Mouse (Mus musculus) C2C12 (cell line): ENCODE measurements around the gene Il4i1. TPM values are rescaled to one million over a fixed set of nuclear protein-coding genes. Genes with fewer than 3 reads are reported as not detected.

Experiments
- H3K27me3 ChIP-seq: one replicate; pipeline ENCODE4 v1.6.1; 2011; ENCODE audit not compliant: control insufficient read depth, insufficient read depth, insufficient read length
- H3K36me3 ChIP-seq: one replicate; pipeline ENCODE4 v1.6.1; 2011; ENCODE audit not compliant: control insufficient read depth, insufficient read depth
- H3K4me3 ChIP-seq: one replicate; pipeline ENCODE4 v1.5.1; 2011; ENCODE audit warnings: mild to moderate bottlenecking, control low read depth; ENCODE audit not compliant: poor library complexity, insufficient read depth, severe bottlenecking
- H3K79me2 ChIP-seq: one replicate; pipeline ENCODE4 v1.6.1; 2011; ENCODE audit not compliant: control insufficient read depth, insufficient read depth
- H3K79me3 ChIP-seq: one replicate; pipeline ENCODE4 v1.6.1; 2011; ENCODE audit warnings: low read depth, control low read depth
- H3ac ChIP-seq: one replicate; pipeline ENCODE3; 2011; ENCODE audit warnings: low read depth; ENCODE audit not compliant: control insufficient read depth, insufficient read length
- CEBPB ChIP-seq: IDR thresholded peaks from one replicate; pipeline ENCODE4 v1.6.1; 2011; ENCODE audit warnings: low read depth, mild to moderate bottlenecking, control low read depth, moderate library complexity
- CTCF ChIP-seq: IDR thresholded peaks from one replicate; pipeline ENCODE4 v1.5.1; 2011; ENCODE audit not compliant: control insufficient read depth, insufficient read depth, insufficient read length
- FOSL1 ChIP-seq: IDR thresholded peaks from one replicate; pipeline ENCODE4 v1.8.0; 2011; ENCODE audit warnings: mild to moderate bottlenecking, low read length; ENCODE audit not compliant: poor library complexity, insufficient read depth, severe bottlenecking
- MAX ChIP-seq: IDR thresholded peaks from one replicate; pipeline ENCODE4 v1.6.1; 2011; ENCODE audit warnings: mild to moderate bottlenecking, control low read depth
- MYOD1 ChIP-seq: IDR thresholded peaks from one replicate; pipeline ENCODE4 v1.6.1; 2011; ENCODE audit warnings: low read depth; ENCODE audit not compliant: control insufficient read depth, insufficient read length
- MYOG ChIP-seq: IDR thresholded peaks from one replicate; pipeline ENCODE4 v1.6.1; 2011; ENCODE audit not compliant: control insufficient read depth, insufficient read length; ENCODE audit errors: extremely low read depth
- USF1 ChIP-seq: IDR thresholded peaks from one replicate; pipeline ENCODE4 v1.6.1; 2011; ENCODE audit warnings: low read depth, mild to moderate bottlenecking, control low read depth, moderate library complexity
- microRNA-seq: library from miRNA; unstranded; fragments of <30 nt; microRNA quantifications from one replicate; pipeline ENCODE4, GENCODE M21; 2019; ENCODE audit warnings: borderline microRNAs expressed
- polyA plus RNA-seq: library from polyadenylated mRNA; unstranded; fragments of >200 nt; fragmentation: generic; extraction: Trizol; gene quantifications from one replicate; pipeline ENCODE4 v1.2.1, GENCODE M21; 2012; ENCODE audit warnings: missing spikeins

Gene Il4i1
- polyA plus RNA-seq, 1 experiment = 0.63 TPM

GRCm38 (mm10) chr7:44883036-44883435 is 66.8 kb downstream of the Il4i1 start:
- Histone ChIP-seq H3K79me2 (peaks cover 19% of the 10 kb centered on the region), H3ac (no peak overlapping the region), H3K36me3 (peaks cover 22% of the 10 kb centered on the region), H3K4me3 (no peak overlapping the region), H3K79me3 (peaks cover 4% of the 10 kb centered on the region), H3K27me3 (no peaks in the 10 kb centered on the region)
- TF ChIP-seq MYOD1 (no peak), CEBPB (no peak), CTCF (no peak), MAX (no peak), FOSL1 (no peak), USF1 (no peak), MYOG (no peak)

- no peaks in the 10 kb centered on the region for H3K27me3 ChIP-seq
- peaks cover 35% of the 10 kb centered on the region for H3K79me2 ChIP-seq
- H3K79me3 ChIP-seq = peaks cover 12% of the 10 kb centered on the region
- H3K4me3 ChIP-seq = no peak overlapping the region
- H3K36me3 ChIP-seq = peaks cover 32% of the 10 kb centered on the region
- no peak overlapping the region for H3ac ChIP-seq
- TF ChIP-seq MYOD1 = no peak
- no peak for TF ChIP-seq USF1
- TF ChIP-seq MYOG = no peak
- no peak for TF ChIP-seq MAX
- TF ChIP-seq FOSL1 = no peak
Measured at GRCm38 (mm10) chr7:44884637-44885036, 68.5 kb downstream of the Il4i1 start.

- H3ac ChIP-seq = no peak overlapping the region
- no peak overlapping the region for H3K4me3 ChIP-seq
- no peaks in the 10 kb centered on the region for H3K27me3 ChIP-seq
- H3K36me3 ChIP-seq = peaks cover 28% of the 10 kb centered on the region
- no peak for TF ChIP-seq MYOD1
- TF ChIP-seq CEBPB = no peak
- TF ChIP-seq FOSL1 = no peak
- no peak for TF ChIP-seq USF1
- TF ChIP-seq MYOG = no peak
- H3K79me2 ChIP-seq = peaks cover 58% of the 10 kb centered on the region
- H3K79me3 ChIP-seq = peaks cover 30% of the 10 kb centered on the region
Measured at GRCm38 (mm10) chr7:44886964-44887363, 70.8 kb downstream of the Il4i1 start.

GRCm38 (mm10) chr7:44888256-44889105 is 72.3 kb downstream of the Il4i1 start:
- peaks cover 61% of the 10 kb centered on the region for H3K79me2 ChIP-seq
- TF ChIP-seq MYOG = no peak
- TF ChIP-seq USF1 = no peak
- no peak for TF ChIP-seq FOSL1
- no peak for TF ChIP-seq CTCF
- TF ChIP-seq MAX = no peak
- no peak for TF ChIP-seq CEBPB
- TF ChIP-seq MYOD1 = no peak
- peaks cover 31% of the 10 kb centered on the region for H3K79me3 ChIP-seq
- H3K4me3 ChIP-seq = no peak overlapping the region
- peaks cover 22% of the 10 kb centered on the region for H3K36me3 ChIP-seq
- H3ac ChIP-seq = no peak overlapping the region
- H3K27me3 ChIP-seq = no peaks in the 10 kb centered on the region

- Histone ChIP-seq H3K79me3 (peaks cover 31% of the 10 kb centered on the region), H3K36me3 (peaks cover 21% of the 10 kb centered on the region), H3K79me2 (peaks cover 61% of the 10 kb centered on the region), H3K27me3 (no peaks in the 10 kb centered on the region), H3K4me3 (no peak overlapping the region), H3ac (no peak overlapping the region)
- TF ChIP-seq CEBPB = no peak
- no peak for TF ChIP-seq USF1
- no peak for TF ChIP-seq CTCF
- no peak for TF ChIP-seq MAX
- TF ChIP-seq MYOD1 = no peak
- no peak for TF ChIP-seq MYOG
- TF ChIP-seq FOSL1 = no peak
Measured at GRCm38 (mm10) chr7:44890180-44890579, 74.0 kb downstream of the Il4i1 start.

Small RNAs within 50 kb of the gene (microRNA-seq; reads per million reads assigned to microRNA genes)
- gene Mir707 = not detected

Other genes with a start within 250 kb of the Il4i1 start
- not detected for gene Napsa, start 244.0 kb upstream of the Il4i1 start, polyA plus RNA-seq
- gene Kcnc3, start 225.7 kb upstream of the Il4i1 start, polyA plus RNA-seq = 0.26 TPM
- 0.01 TPM for gene Myh14, start 145.5 kb upstream of the Il4i1 start, polyA plus RNA-seq
- not detected for gene Izumo2, start 107.6 kb upstream of the Il4i1 start, polyA plus RNA-seq
- 20.0 TPM for gene Vrk3, start 68.0 kb upstream of the Il4i1 start, polyA plus RNA-seq
- 0.29 TPM for gene Zfp473, start 65.3 kb upstream of the Il4i1 start, polyA plus RNA-seq
- gene Nup62, start 299 bp upstream of the Il4i1 start, polyA plus RNA-seq = 102 TPM
- 290 TPM for gene Atf5, start 271 bp downstream of the Il4i1 start, polyA plus RNA-seq
- 208 TPM for gene Akt1s1, start 32.6 kb downstream of the Il4i1 start, polyA plus RNA-seq
- gene Tbc1d17, start 32.7 kb downstream of the Il4i1 start, polyA plus RNA-seq = 38.4 TPM
- 32.0 TPM for gene Pnkp, start 40.8 kb downstream of the Il4i1 start, polyA plus RNA-seq
- 221 TPM for gene Ptov1, start 53.4 kb downstream of the Il4i1 start, polyA plus RNA-seq
- gene Med25, start 76.3 kb downstream of the Il4i1 start, polyA plus RNA-seq = 43.9 TPM
- 9.8 TPM for gene Fuz, start 79.7 kb downstream of the Il4i1 start, polyA plus RNA-seq
- gene Ap2a1, start 113.1 kb downstream of the Il4i1 start, polyA plus RNA-seq = 129 TPM
- 0.04 TPM for gene Tsks, start 126.8 kb downstream of the Il4i1 start, polyA plus RNA-seq
- 5.5 TPM for gene Cpt1c, start 158.5 kb downstream of the Il4i1 start, polyA plus RNA-seq
- gene Prmt1, start 170.2 kb downstream of the Il4i1 start, polyA plus RNA-seq = 978 TPM
- gene Irf3, start 181.3 kb downstream of the Il4i1 start, polyA plus RNA-seq = 43.7 TPM
- gene Bcl2l12, start 182.3 kb downstream of the Il4i1 start, polyA plus RNA-seq = 18.1 TPM
- gene Scaf1, start 200.0 kb downstream of the Il4i1 start, polyA plus RNA-seq = 58.4 TPM
- 56.8 TPM for gene Rras, start 201.6 kb downstream of the Il4i1 start, polyA plus RNA-seq
- 14.2 TPM for gene Prr12, start 236.5 kb downstream of the Il4i1 start, polyA plus RNA-seq
- gene Nosip, start 246.0 kb downstream of the Il4i1 start, polyA plus RNA-seq = 66.6 TPM
- 14.0 TPM for gene Prrg2, start 246.3 kb downstream of the Il4i1 start, polyA plus RNA-seq